Mouse (Mus musculus) embryonic fibroblast, embryonic 13.5 days (primary cell): Measurements from ENCODE around the gene Stk24.

Experiments used
- CTCF ChIP-seq: IDR thresholded peaks from 2 replicates; pipeline ENCODE4 v1.5.1; 2011; ENCODE audit warnings: mild to moderate bottlenecking, control low read depth, low read length, moderate library complexity, borderline replicate concordance; ENCODE audit not compliant: insufficient read depth
- POLR2A ChIP-seq: IDR thresholded peaks from 2 replicates; pipeline ENCODE4 v1.6.1; 2011; ENCODE audit warnings: low read depth, mild to moderate bottlenecking, control low read depth, low read length, moderate library complexity

- TF ChIP-seq CTCF (no peak), POLR2A (no peak)
Measured at GRCm38 (mm10) chr14:121310325-121311080, 69.3 kb downstream of the Stk24 start.
